Mouse (Mus musculus) heart, postnatal 0 days (tissue): ENCODE measurements at regions not wholly inside any gene's neighbourhood (a gene's known extent, or its start where the extent isn't known, plus 50 kb on each side); places are given as distances from the start of the nearest gene placed in this dataset.

Experiments used
- ATAC-seq: fragments of 200-750 bp; cut with Nextera tagmentation; 2 replicates; pipeline ENCODE4 v1.8.0; 2017; ENCODE audit warnings: low read depth, moderate number of reproducible peaks, moderate library complexity; ENCODE audit not compliant: insufficient read depth
- DNase-seq: peaks from one replicate; pipeline ENCODE4 v3.0.0-alpha.2; 2016; ENCODE audit warnings: low spot score
- H3K27ac ChIP-seq: fragments of 300-500 bp; sonication (generic); 2 replicates; pipeline ENCODE4 v1.5.1; 2014; ENCODE audit warnings: low read depth, mild to moderate bottlenecking
- H3K27me3 ChIP-seq: fragments of 300-500 bp; sonication (generic); 2 replicates; pipeline ENCODE4 v1.6.1; 2014; ENCODE audit warnings: low read length, mixed read lengths; ENCODE audit not compliant: control insufficient read depth, insufficient read depth
- H3K36me3 ChIP-seq: fragments of 300-500 bp; sonication (generic); replicated peaks from 2 replicates; pipeline ENCODE4 v1.6.1; 2014; ENCODE audit warnings: low read length, mixed read lengths; ENCODE audit not compliant: control insufficient read depth, insufficient read depth
- H3K4me1 ChIP-seq: fragments of 300-500 bp; sonication (generic); 2 replicates; pipeline ENCODE4 v1.6.1; 2014; ENCODE audit warnings: antibody characterized with exemption; ENCODE audit not compliant: control insufficient read depth, insufficient read depth
- H3K4me2 ChIP-seq: fragments of 300-500 bp; sonication (generic); 2 replicates; pipeline ENCODE4 v1.6.1; 2014; ENCODE audit warnings: low read depth, mild to moderate bottlenecking, low read length, moderate library complexity
- H3K4me3 ChIP-seq: fragments of 300-500 bp; sonication (generic); 2 replicates; pipeline ENCODE4 v1.5.1; 2014; ENCODE audit warnings: low read depth, low read length
- H3K9ac ChIP-seq: fragments of 300-500 bp; sonication (generic); replicated peaks from 2 replicates; pipeline ENCODE4 v1.6.1; 2014; ENCODE audit warnings: low read depth, low read length, mixed read lengths
- H3K9me3 ChIP-seq: fragments of 300-500 bp; sonication (generic); replicated peaks from 2 replicates; pipeline ENCODE4 v1.6.1; 2016; ENCODE audit warnings: low read length; ENCODE audit not compliant: control insufficient read depth
- CTCF ChIP-seq: IDR thresholded peaks from 2 replicates; pipeline ENCODE4 v1.5.1; 2016; ENCODE audit warnings: antibody characterized with exemption, control low read depth, low read depth
- EP300 ChIP-seq: IDR thresholded peaks from 2 replicates; pipeline ENCODE4 v1.6.1; 2016; ENCODE audit warnings: antibody characterized with exemption, low read depth
- WGBS: fragments of 180-500 bp; shearing (Covaris S2); extraction: QIAGEN DNeasy Blood & Tissue Kit; methylation state at CpG from one replicate; pipeline ENCODE4 v1.1.7; 2014; 5-methylcytosine and 5-hydroxymethylcytosine counted together

DNA sequence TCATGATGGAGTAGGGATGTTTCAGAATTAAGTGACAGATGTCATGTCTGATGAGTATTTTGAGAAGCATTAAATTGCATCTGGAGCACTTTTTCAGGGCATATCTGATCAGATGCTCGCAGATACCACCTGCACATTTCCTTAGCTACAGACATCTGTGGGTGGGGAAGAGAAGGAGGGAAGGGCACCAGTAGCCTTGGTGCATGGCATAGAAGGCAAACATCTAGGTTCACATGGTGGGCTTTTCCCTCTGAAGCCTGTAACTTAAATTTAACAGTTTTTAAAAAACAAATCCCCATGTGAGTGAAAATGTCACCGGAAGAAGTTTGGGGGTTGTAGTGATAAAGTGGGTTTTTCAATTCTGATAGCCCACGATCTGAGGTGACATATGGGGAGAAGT is 267.1 kb upstream of the Ptger4 start:
- H3K27ac ChIP-seq, result no peak overlapping the region; the same call in 1 of the 2 replicates
- no peaks in the 10 kb centered on the region for H3K36me3 ChIP-seq
- H3K27me3 ChIP-seq, result no peaks in the 10 kb centered on the region
- ATAC-seq (no peak), DNase-seq (no peak)
- TF ChIP-seq EP300, result no peak
- TF ChIP-seq CTCF, result no peak
- no peak overlapping the region for H3K9ac ChIP-seq
- WGBS, result 67% methylated on average over 3 of the region's 3 CpGs
- no peak overlapping the region for H3K4me3 ChIP-seq
- no peak overlapping the region for H3K4me2 ChIP-seq
- H3K9me3 ChIP-seq, result no peaks in the 10 kb centered on the region
- H3K4me1 ChIP-seq, result no peaks in the 10 kb centered on the region

GRCm38 (mm10) chr15:5512546-5512945 is 268.6 kb upstream of the Ptger4 start:
- WGBS, result 72% methylated on average over 5 of the region's 5 CpGs
- Histone ChIP-seq H3K9ac (no peak overlapping the region), H3K4me2 (no peak overlapping the region), H3K9me3 (no peaks in the 10 kb centered on the region), H3K4me3 (no peak overlapping the region), H3K36me3 (no peaks in the 10 kb centered on the region), H3K4me1 (no peaks in the 10 kb centered on the region), H3K27ac (no peak overlapping the region), H3K27me3 (no peaks in the 10 kb centered on the region)
- DNase-seq, result no peak
- TF ChIP-seq CTCF (no peak), EP300 (no peak)
- no peak for ATAC-seq

GRCm38 (mm10) chr15:5513146-5513545 is 269.2 kb upstream of the Ptger4 start:
- Histone ChIP-seq H3K4me3 (no peak overlapping the region), H3K9ac (no peak overlapping the region), H3K4me2 (no peak overlapping the region), H3K27ac (no peak overlapping the region), H3K9me3 (no peaks in the 10 kb centered on the region), H3K27me3 (no peaks in the 10 kb centered on the region), H3K4me1 (no peaks in the 10 kb centered on the region), H3K36me3 (no peaks in the 10 kb centered on the region)
- TF ChIP-seq CTCF (no peak), EP300 (no peak)
- DNase-seq, result no peak
- WGBS, result 55% methylated on average over 4 of the region's 4 CpGs
- ATAC-seq, result no peak

- Histone ChIP-seq H3K4me2 (no peak overlapping the region), H3K4me1 (no peaks in the 10 kb centered on the region), H3K36me3 (no peaks in the 10 kb centered on the region), H3K9me3 (no peaks in the 10 kb centered on the region), H3K9ac (no peak overlapping the region), H3K27me3 (no peaks in the 10 kb centered on the region), H3K4me3 (no peak overlapping the region), H3K27ac (peak overlapping the region; percentile 11; the same call in 1 of the 2 replicates)
- TF ChIP-seq CTCF (no peak), EP300 (no peak)
- no peak for ATAC-seq
- no peak for DNase-seq
- WGBS, result 42% methylated on average over 4 of the region's 4 CpGs
Measured at GRCm38 (mm10) chr15:5514217-5514616, 270.2 kb upstream of the Ptger4 start.

DNA sequence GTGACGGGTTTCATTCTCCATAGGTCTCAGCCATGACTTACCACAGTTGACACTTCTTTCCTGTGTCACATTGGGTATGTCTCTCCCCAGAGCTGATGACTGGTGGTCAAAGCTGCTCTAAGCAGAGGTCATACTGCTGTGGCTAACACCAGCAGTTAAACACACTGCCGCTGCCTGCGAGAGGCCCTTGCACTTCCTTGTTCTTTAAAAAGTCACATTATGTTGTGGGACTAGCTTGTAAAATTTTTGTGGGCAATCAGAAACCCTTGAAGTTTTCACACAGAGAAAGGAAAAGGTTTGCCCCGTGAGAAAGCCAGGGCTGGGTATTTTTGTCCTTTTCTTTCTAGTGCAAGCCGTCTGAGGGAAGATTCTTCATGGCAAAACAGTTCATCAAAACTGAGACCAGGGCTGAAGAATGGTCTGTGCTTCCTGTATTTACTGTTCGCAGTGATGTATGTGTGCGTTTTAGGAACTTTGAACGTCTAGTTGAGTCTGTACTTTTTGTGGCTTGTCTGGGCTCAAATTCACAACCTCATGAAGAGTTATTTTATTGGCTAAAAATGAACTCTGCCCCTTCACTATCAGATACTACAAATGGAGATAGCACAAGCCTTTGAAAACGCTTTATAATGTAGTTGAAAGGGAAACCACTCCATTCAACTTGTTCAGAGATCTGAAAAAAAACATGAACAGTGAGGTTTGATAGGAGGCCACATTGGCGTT is 273.4 kb upstream of the Ptger4 start:
- no peak overlapping the region for H3K4me3 ChIP-seq
- TF ChIP-seq EP300 (no peak), CTCF (no peak)
- H3K9me3 ChIP-seq, result no peaks in the 10 kb centered on the region
- H3K36me3 ChIP-seq, result no peaks in the 10 kb centered on the region
- no peak overlapping the region for H3K27ac ChIP-seq
- no peaks in the 10 kb centered on the region for H3K27me3 ChIP-seq
- WGBS, result 71% methylated on average over 10 of the region's 10 CpGs
- H3K9ac ChIP-seq, result no peak overlapping the region
- H3K4me1 ChIP-seq, result no peaks in the 10 kb centered on the region
- no peak for DNase-seq
- H3K4me2 ChIP-seq, result no peak overlapping the region
- ATAC-seq, result no peak

GRCm38 (mm10) chr15:5519552-5519951 is 275.6 kb upstream of the Ptger4 start:
- ATAC-seq (no peak), DNase-seq (no peak)
- Histone ChIP-seq H3K4me2 (no peak overlapping the region), H3K9ac (no peak overlapping the region), H3K36me3 (no peaks in the 10 kb centered on the region), H3K9me3 (no peaks in the 10 kb centered on the region), H3K4me1 (no peaks in the 10 kb centered on the region), H3K27me3 (no peaks in the 10 kb centered on the region), H3K4me3 (no peak overlapping the region), H3K27ac (no peak overlapping the region)
- TF ChIP-seq CTCF, result no peak
- no peak for TF ChIP-seq EP300
- 80% methylated on average over 2 of the region's 2 CpGs for WGBS
